Mouse (Mus musculus) bone marrow, adult 2 months (tissue): ENCODE data around the gene Rsph6a. TPM values are rescaled to one million over a fixed set of nuclear protein-coding genes. Genes with fewer than 3 reads are reported as not detected.

Experiments
- H3K27ac ChIP-seq: fragments of 200-500 bp; 2 replicates; pipeline ENCODE4 v1.5.1; 2012; ENCODE audit warnings: low read depth, mild to moderate bottlenecking, control low read depth, inconsistent platforms, low read length; ENCODE audit not compliant: control insufficient read depth, poor library complexity, insufficient read depth
- H3K4me1 ChIP-seq: fragments of 200-500 bp; 2 replicates; pipeline ENCODE4 v1.6.1; 2011; ENCODE audit warnings: low read length; ENCODE audit not compliant: control insufficient read depth, insufficient read depth
- H3K4me3 ChIP-seq: fragments of 200-500 bp; replicated peaks from 2 replicates; pipeline ENCODE3; 2011; ENCODE audit warnings: mild to moderate bottlenecking, low read depth, low read length, control low read depth; ENCODE audit not compliant: control insufficient read depth
- CTCF ChIP-seq: fragments of 200-500 bp; IDR thresholded peaks from 2 replicates; pipeline ENCODE4 v1.5.1; 2011; ENCODE audit warnings: low read length, control low read depth; ENCODE audit not compliant: control insufficient read depth, insufficient read depth
- POLR2A ChIP-seq: fragments of 200-500 bp; IDR thresholded peaks from 2 replicates; pipeline ENCODE4 v1.6.1; 2011; ENCODE audit warnings: low read depth, mild to moderate bottlenecking, control low read depth, low read length, borderline replicate concordance; ENCODE audit not compliant: control insufficient read depth
- WGBS: fragments of 180-500 bp; shearing (Covaris S2); methylation state at CpG from one replicate; pipeline ENCODE4 v1.1.7; 2018; 5-methylcytosine and 5-hydroxymethylcytosine counted together
- polyA plus RNA-seq: library from polyadenylated mRNA; stranded (reverse); fragments of >200 nt; gene quantifications from 2 replicates; pipeline ENCODE4 v1.2.4, GENCODE M21; 2011; ENCODE audit warnings: low replicate concordance; ENCODE audit not compliant: missing spikeins, insufficient read depth, insufficient read length

The Rsph6a gene
- polyA plus RNA-seq, 1 experiment = not detected

- Histone ChIP-seq H3K4me1 (no peaks in the 10 kb centered on the region), H3K4me3 (no peak overlapping the region), H3K27ac (no peak overlapping the region)
- TF ChIP-seq CTCF (no peak), POLR2A (no peak)
- 89% methylated on average over 15 of the region's 15 CpGs for WGBS
Measured at GRCm38 (mm10) chr7:19052345-19053135, 1.9 kb upstream of the Rsph6a start.

DNA sequence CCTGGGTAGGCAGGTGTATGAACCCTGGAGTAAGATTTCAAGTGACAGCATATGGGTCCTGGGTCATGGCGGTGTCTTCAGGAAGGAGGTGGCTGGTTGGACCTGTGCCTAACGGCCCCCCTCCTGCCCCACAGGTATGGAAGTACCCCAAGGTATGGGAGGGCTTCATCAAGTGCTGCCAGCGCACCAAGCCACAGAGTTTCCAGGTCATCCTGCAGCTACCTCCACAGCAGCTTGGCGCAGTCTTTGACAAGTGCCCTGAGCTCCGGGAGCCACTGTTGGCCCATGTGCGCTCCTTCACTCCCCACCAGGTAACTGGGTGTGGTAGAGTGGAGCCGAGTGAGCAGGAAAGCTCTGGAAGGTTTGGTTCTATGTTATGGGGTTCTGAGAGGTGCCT is 1.4 kb upstream of the Rsph6a start:
- Histone ChIP-seq H3K4me3 (no peak overlapping the region), H3K4me1 (no peaks in the 10 kb centered on the region), H3K27ac (no peak overlapping the region)
- no peak for TF ChIP-seq POLR2A
- no peak for TF ChIP-seq CTCF
- 92% methylated on average over 7 of the region's 7 CpGs for WGBS

DNA sequence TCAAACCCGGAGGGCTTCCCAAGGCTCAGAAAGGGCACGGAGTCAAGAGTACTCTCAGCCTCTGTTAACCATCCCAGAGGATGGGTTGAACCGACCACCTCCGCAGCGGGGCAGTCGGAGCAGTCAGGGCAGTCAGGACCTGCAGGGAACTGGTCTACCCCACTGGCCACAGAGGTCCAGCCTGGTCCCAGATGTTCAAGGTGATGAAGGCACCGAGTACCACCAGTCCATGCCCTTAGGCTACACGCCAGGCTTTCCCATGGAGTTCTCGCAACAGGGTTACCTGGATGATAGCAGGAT is 237 bp downstream of the Rsph6a start:
- H3K27ac ChIP-seq = no peak overlapping the region
- H3K4me3 ChIP-seq = no peak overlapping the region
- TF ChIP-seq POLR2A = no peak
- no peak for TF ChIP-seq CTCF
- no peaks in the 10 kb centered on the region for H3K4me1 ChIP-seq
- WGBS = 85% methylated on average over 9 of the region's 9 CpGs

DNA sequence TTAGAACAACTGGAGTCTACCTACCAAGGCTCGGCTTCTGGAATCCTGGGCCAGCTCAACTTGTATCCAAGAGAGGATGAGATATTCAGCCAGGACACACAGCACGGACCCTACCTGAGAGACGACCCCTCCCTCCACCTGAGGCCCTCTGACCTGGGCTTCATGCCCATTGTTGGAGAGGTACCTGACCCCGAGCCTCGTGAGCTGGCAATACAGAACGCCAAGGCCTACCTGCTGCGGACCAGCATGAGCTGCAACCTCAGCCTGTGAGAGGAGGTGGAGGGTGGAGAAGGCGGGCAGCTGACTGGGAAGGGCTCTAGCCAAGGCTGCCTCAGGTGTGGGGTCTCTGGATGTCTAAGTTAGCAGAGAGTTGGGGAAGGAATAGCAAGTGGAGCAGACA is 618 bp downstream of the Rsph6a start:
- no peaks in the 10 kb centered on the region for H3K4me1 ChIP-seq
- WGBS = 90% methylated on average over 8 of the region's 8 CpGs
- no peak for TF ChIP-seq CTCF
- TF ChIP-seq POLR2A = no peak
- no peak overlapping the region for H3K4me3 ChIP-seq
- no peak overlapping the region for H3K27ac ChIP-seq

DNA sequence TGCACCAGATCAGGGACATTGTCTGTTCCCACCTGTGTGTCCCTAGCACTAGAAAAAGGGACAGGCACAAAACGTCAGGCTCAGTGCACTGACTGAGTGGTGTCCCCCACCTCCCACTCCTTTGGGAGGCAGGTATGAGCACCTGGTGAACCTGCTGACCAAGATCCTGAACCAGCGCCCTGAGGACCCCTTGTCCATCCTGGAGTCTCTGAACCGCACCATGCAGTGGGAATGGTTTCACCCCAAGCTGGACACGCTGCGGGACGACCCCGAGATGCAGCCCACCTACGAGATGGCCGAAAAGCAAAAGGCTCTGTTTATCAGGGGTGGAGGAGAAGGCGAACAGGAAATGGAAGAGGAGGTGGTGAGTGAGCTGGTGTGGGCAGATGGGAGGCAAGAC is 2.9 kb downstream of the Rsph6a start:
- TF ChIP-seq CTCF = no peak
- TF ChIP-seq POLR2A = no peak
- Histone ChIP-seq H3K27ac (no peak overlapping the region), H3K4me1 (no peaks in the 10 kb centered on the region), H3K4me3 (no peak overlapping the region)
- WGBS = 54% methylated on average over 10 of the region's 10 CpGs

GRCm38 (mm10) chr7:19065896-19066295 is 11.4 kb downstream of the Rsph6a start:
- Histone ChIP-seq H3K27ac (no peak overlapping the region), H3K4me3 (no peak overlapping the region), H3K4me1 (no peaks in the 10 kb centered on the region)
- WGBS = 48% methylated on average over 13 of the region's 13 CpGs
- TF ChIP-seq CTCF = no peak
- no peak for TF ChIP-seq POLR2A

- 32% methylated on average over 14 of the region's 14 CpGs for WGBS
- Histone ChIP-seq H3K4me1 (no peaks in the 10 kb centered on the region), H3K4me3 (no peak overlapping the region), H3K27ac (no peak overlapping the region)
- no peak for TF ChIP-seq POLR2A
- no peak for TF ChIP-seq CTCF
Measured at GRCm38 (mm10) chr7:19067063-19067462, 12.6 kb downstream of the Rsph6a start.

DNA sequence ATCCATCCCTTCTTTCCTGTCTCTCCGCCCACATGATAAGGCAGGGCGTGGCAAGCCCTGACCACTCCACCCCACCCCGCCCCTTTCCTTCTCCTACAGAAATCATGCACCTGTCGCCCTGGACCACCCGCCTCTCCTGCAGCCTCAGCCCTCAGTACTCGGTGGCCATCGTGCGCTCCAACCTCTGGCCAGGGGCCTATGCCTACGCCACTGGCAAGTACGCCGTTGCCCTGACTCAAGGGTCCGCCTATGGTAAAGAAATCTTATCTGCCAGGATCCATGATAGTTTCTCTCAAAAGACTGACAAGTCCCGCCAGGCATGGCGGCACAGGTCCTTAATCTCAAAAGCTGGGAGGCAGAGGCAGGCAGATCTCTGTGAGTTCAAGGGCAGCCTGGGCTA is 13.4 kb downstream of the Rsph6a start:
- no peak overlapping the region for H3K4me3 ChIP-seq
- H3K4me1 ChIP-seq = no peaks in the 10 kb centered on the region
- TF ChIP-seq POLR2A (no peak), CTCF (no peak)
- no peak overlapping the region for H3K27ac ChIP-seq
- 66% methylated on average over 12 of the region's 14 CpGs for WGBS

DNA sequence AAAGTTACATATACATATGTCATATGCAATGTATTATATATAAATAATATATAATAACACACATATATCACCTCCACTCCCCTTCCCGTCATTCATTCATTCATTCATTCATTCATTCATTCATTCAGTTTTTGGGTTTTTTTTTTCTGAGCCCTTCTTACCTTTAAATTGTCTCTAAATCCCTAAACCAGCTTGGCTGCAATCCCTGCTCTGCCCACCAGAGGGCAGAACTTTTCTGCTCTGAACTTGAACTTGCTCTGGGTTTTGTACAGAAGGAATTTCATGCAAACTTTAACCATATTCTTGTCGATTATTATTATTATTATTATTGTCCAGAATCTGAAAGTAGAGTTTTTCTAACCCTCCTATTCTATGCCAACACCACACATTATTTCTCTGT is 14.2 kb downstream of the Rsph6a start:
- WGBS = 0% methylated on average over 2 of the region's 2 CpGs
- TF ChIP-seq POLR2A (no peak), CTCF (peak; percentile 74)
- Histone ChIP-seq H3K4me1 (no peaks in the 10 kb centered on the region), H3K4me3 (no peak overlapping the region), H3K27ac (no peak overlapping the region)
